Mouse (Mus musculus) forebrain, embryonic 14.5 days (tissue): ENCODE results near the gene Arid1b. TPM values are rescaled to one million over a fixed set of nuclear protein-coding genes. Genes with fewer than 3 reads are reported as not detected.
A peak's percentile ranks its signal among the peaks of the same experiment; 100 is the strongest.

Source experiments
- ATAC-seq: fragments of 200-750 bp; cut with Nextera tagmentation; 2 replicates; pipeline ENCODE4 v1.8.0; 2017; ENCODE audit warnings: mild to moderate bottlenecking, moderate library complexity
- DNase-seq: peaks from one replicate; pipeline ENCODE4 v3.0.0-alpha.2; 2015; ENCODE audit warnings: low spot score
- H3K27ac ChIP-seq: fragments of 300-500 bp; sonication (generic); 2 replicates; pipeline ENCODE4 v1.5.1; 2014; ENCODE audit warnings: low read depth, mild to moderate bottlenecking, control low read depth, low read length, moderate library complexity
- H3K27me3 ChIP-seq: fragments of 300-500 bp; sonication (generic); replicated peaks from 2 replicates; pipeline ENCODE4 v1.6.1; 2014; ENCODE audit warnings: low read length, control low read depth, mixed read lengths; ENCODE audit not compliant: control insufficient read depth, insufficient read depth
- H3K36me3 ChIP-seq: fragments of 300-500 bp; sonication (generic); 2 replicates; pipeline ENCODE4 v1.6.1; 2014; ENCODE audit warnings: low read length, control low read depth; ENCODE audit not compliant: control insufficient read depth, insufficient read depth
- H3K4me1 ChIP-seq: fragments of 300-500 bp; sonication (generic); 2 replicates; pipeline ENCODE4 v1.6.1; 2014; ENCODE audit warnings: antibody characterized with exemption, low read length, control low read depth; ENCODE audit not compliant: control insufficient read depth, insufficient read depth
- H3K4me2 ChIP-seq: fragments of 300-500 bp; sonication (generic); 2 replicates; pipeline ENCODE4 v1.6.1; 2014; ENCODE audit warnings: mild to moderate bottlenecking, control low read depth, low read length
- H3K4me3 ChIP-seq: fragments of 300-500 bp; sonication (generic); 2 replicates; pipeline ENCODE4 v1.5.1; 2014; ENCODE audit warnings: low read depth, low read length, control low read depth
- H3K9ac ChIP-seq: fragments of 300-500 bp; sonication (generic); 2 replicates; pipeline ENCODE4 v1.6.1; 2014; ENCODE audit warnings: mild to moderate bottlenecking, low read length, control low read depth, moderate library complexity
- H3K9me3 ChIP-seq: fragments of 300-500 bp; sonication (generic); replicated peaks from 2 replicates; pipeline ENCODE4 v1.6.1; 2016; ENCODE audit warnings: low read length, control low read depth, mixed read lengths; ENCODE audit not compliant: control insufficient read depth
- WGBS: fragments of 180-500 bp; shearing (Covaris S2); extraction: QIAGEN DNeasy Blood & Tissue Kit; methylation state at CpG from one replicate; pipeline ENCODE4 v1.1.7; 2014; 5-methylcytosine and 5-hydroxymethylcytosine counted together
- polyA plus RNA-seq: library from polyadenylated mRNA; unstranded; fragments of >200 nt; fragmentation: Nextera tagmentation; extraction: Ambion mirVana; gene quantifications from 2 replicates; pipeline ENCODE4 v1.2.1, GENCODE M21; 2014

Gene Arid1b
- polyA plus RNA-seq, 1 experiment from 2014 or later: 11.1 TPM

GRCm38 (mm10) chr17:5201859-5202598 lies 207.9 kb downstream of the Arid1b start:
- H3K9me3 ChIP-seq: no peaks in the 10 kb centered on the region
- H3K9ac ChIP-seq: no peak overlapping the region
- peak; percentile 86 for DNase-seq
- H3K27me3 ChIP-seq: no peaks in the 10 kb centered on the region
- no peaks in the 10 kb centered on the region for H3K36me3 ChIP-seq
- H3K4me2 ChIP-seq: no peak overlapping the region
- WGBS: 90% methylated on average over 6 of the region's 6 CpGs
- ATAC-seq: peak; percentile 63
- peaks cover 22% of the 10 kb centered on the region for H3K4me1 ChIP-seq
- H3K27ac ChIP-seq: no peak overlapping the region
- no peak overlapping the region for H3K4me3 ChIP-seq

GRCm38 (mm10) chr17:5202756-5203155 lies 208.6 kb downstream of the Arid1b start:
- no peak overlapping the region for H3K4me3 ChIP-seq
- no peak for DNase-seq
- no peak overlapping the region for H3K9ac ChIP-seq
- peaks cover 22% of the 10 kb centered on the region for H3K4me1 ChIP-seq
- no peak overlapping the region for H3K4me2 ChIP-seq
- H3K36me3 ChIP-seq: no peaks in the 10 kb centered on the region
- no peaks in the 10 kb centered on the region for H3K27me3 ChIP-seq
- no peak overlapping the region for H3K27ac ChIP-seq
- no peak for ATAC-seq
- WGBS: 95% methylated on average over 5 of the region's 5 CpGs
- no peaks in the 10 kb centered on the region for H3K9me3 ChIP-seq

GRCm38 (mm10) chr17:5203346-5204102 lies 209.4 kb downstream of the Arid1b start:
- H3K36me3 ChIP-seq: no peaks in the 10 kb centered on the region
- ATAC-seq: no peak
- H3K4me2 ChIP-seq: no peak overlapping the region
- no peak overlapping the region for H3K9ac ChIP-seq
- H3K27me3 ChIP-seq: no peaks in the 10 kb centered on the region
- H3K27ac ChIP-seq: no peak overlapping the region
- peaks cover 22% of the 10 kb centered on the region for H3K4me1 ChIP-seq
- 82% methylated on average over 10 of the region's 10 CpGs for WGBS
- H3K4me3 ChIP-seq: no peak overlapping the region
- peak; percentile 40 for DNase-seq
- H3K9me3 ChIP-seq: no peaks in the 10 kb centered on the region

GRCm38 (mm10) chr17:5204103-5204665 lies 210.1 kb downstream of the Arid1b start:
- no peak overlapping the region for H3K9ac ChIP-seq
- no peak overlapping the region for H3K4me2 ChIP-seq
- no peak overlapping the region for H3K27ac ChIP-seq
- 92% methylated on average over 9 of the region's 9 CpGs for WGBS
- no peak overlapping the region for H3K4me3 ChIP-seq
- no peaks in the 10 kb centered on the region for H3K9me3 ChIP-seq
- no peaks in the 10 kb centered on the region for H3K36me3 ChIP-seq
- DNase-seq (no peak), ATAC-seq (no peak)
- H3K4me1 ChIP-seq: peaks cover 22% of the 10 kb centered on the region
- no peaks in the 10 kb centered on the region for H3K27me3 ChIP-seq

- DNase-seq: peak; percentile 71
Measured at GRCm38 (mm10) chr17:5205163-5205581, 211.0 kb downstream of the Arid1b start.

GRCm38 (mm10) chr17:5206731-5207130 lies 212.6 kb downstream of the Arid1b start:
- peaks cover 42% of the 10 kb centered on the region for H3K4me1 ChIP-seq
- no peak overlapping the region for H3K4me3 ChIP-seq
- no peaks in the 10 kb centered on the region for H3K27me3 ChIP-seq
- H3K36me3 ChIP-seq: no peaks in the 10 kb centered on the region
- WGBS: 23% methylated on average over 9 of the region's 9 CpGs
- no peak overlapping the region for H3K4me2 ChIP-seq
- H3K9ac ChIP-seq: no peak overlapping the region
- no peaks in the 10 kb centered on the region for H3K9me3 ChIP-seq
- DNase-seq: peak; percentile 44
- ATAC-seq: 0 out of 2 replicates have a peak, but pooled peaks have one; percentile 22
- 0 out of 2 replicates have a peak overlapping the region, but pooled peaks have one; percentile 22 for H3K27ac ChIP-seq

More at GRCm38 (mm10) chr17:5205163-5205581, 211.0 kb downstream of the Arid1b start:
- H3K4me2 ChIP-seq: no peak overlapping the region
- H3K27ac ChIP-seq: no peak overlapping the region
- no peak overlapping the region for H3K4me3 ChIP-seq
- no peak for ATAC-seq
- no peak overlapping the region for H3K9ac ChIP-seq
- no peaks in the 10 kb centered on the region for H3K27me3 ChIP-seq
- H3K9me3 ChIP-seq: no peaks in the 10 kb centered on the region
- H3K36me3 ChIP-seq: no peaks in the 10 kb centered on the region
- peaks cover 28% of the 10 kb centered on the region for H3K4me1 ChIP-seq
- 29% methylated on average over 7 of the region's 7 CpGs for WGBS

- Histone ChIP-seq H3K4me1 (peaks cover 54% of the 10 kb centered on the region), H3K27me3 (no peaks in the 10 kb centered on the region), H3K4me2 (no peak overlapping the region), H3K9me3 (no peaks in the 10 kb centered on the region), H3K4me3 (no peak overlapping the region), H3K36me3 (no peaks in the 10 kb centered on the region), H3K9ac (no peak overlapping the region), H3K27ac (no peak overlapping the region)
- DNase-seq (no peak), ATAC-seq (no peak)
- 93% methylated on average over 8 of the region's 8 CpGs for WGBS
Measured at GRCm38 (mm10) chr17:5207881-5208280, 213.7 kb downstream of the Arid1b start.

- ATAC-seq (no peak), DNase-seq (peak; percentile 51)
- Histone ChIP-seq H3K27me3 (no peaks in the 10 kb centered on the region), H3K36me3 (no peaks in the 10 kb centered on the region), H3K27ac (no peak overlapping the region), H3K4me1 (peaks cover 58% of the 10 kb centered on the region), H3K4me3 (no peak overlapping the region), H3K9me3 (no peaks in the 10 kb centered on the region), H3K9ac (no peak overlapping the region), H3K4me2 (no peak overlapping the region)
- WGBS: 25% methylated on average over 3 of the region's 3 CpGs
Measured at GRCm38 (mm10) chr17:5208362-5208761, 214.2 kb downstream of the Arid1b start.
